Mouse (Mus musculus) gonadal fat pad, adult 2 months (tissue): Measurements from ENCODE around the gene Stat2. TPM values are rescaled to one million over a fixed set of nuclear protein-coding genes. Genes with fewer than 3 reads are reported as not detected.

Source experiments
- DNase-seq: peaks from one replicate; pipeline ENCODE4 v3.0.0-alpha.2; 2012; ENCODE audit warnings: low read depth
- polyA plus RNA-seq: library from polyadenylated mRNA; depleted of rRNA; stranded (reverse); fragments of >200 nt; gene quantifications from 2 replicates; pipeline ENCODE4 v1.2.3, GENCODE M21; 2012; rRNA removed

Gene Stat2
- 29.0 and 31.4 TPM in 2 replicates for polyA plus RNA-seq

DNA sequence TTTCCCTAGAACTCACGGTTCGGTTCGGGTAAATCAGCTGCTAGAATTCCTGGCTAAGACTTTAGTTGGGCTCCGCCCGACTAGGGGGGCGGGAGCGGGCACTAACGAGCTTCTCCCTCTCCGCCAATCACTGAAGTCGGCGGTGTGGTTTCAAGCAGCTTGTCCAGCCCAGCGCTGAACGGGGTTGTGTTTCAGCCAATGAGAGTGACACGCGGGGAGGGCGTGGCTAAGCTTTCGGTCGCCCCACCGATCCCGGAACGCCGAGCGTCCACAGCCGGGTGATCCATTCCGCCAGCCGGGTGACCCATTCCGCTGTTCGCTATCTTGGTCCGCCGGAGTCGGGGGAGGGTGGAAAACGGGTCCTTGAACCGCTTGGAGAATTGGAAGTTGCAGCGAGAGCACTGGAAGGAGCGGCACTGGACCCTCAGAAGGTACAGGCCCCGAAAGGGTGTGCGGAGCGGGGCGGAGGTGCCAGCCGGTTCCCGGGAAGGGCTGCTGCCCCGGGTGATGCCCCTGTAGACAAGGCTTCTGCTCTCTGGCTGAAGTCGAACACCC, at the start of gene Stat2:
Gene Stat2 (plus strand): TSS at position 273 of the 555 bp plus-strand sequence.
- DNase-seq, result peak; percentile 91

DNA sequence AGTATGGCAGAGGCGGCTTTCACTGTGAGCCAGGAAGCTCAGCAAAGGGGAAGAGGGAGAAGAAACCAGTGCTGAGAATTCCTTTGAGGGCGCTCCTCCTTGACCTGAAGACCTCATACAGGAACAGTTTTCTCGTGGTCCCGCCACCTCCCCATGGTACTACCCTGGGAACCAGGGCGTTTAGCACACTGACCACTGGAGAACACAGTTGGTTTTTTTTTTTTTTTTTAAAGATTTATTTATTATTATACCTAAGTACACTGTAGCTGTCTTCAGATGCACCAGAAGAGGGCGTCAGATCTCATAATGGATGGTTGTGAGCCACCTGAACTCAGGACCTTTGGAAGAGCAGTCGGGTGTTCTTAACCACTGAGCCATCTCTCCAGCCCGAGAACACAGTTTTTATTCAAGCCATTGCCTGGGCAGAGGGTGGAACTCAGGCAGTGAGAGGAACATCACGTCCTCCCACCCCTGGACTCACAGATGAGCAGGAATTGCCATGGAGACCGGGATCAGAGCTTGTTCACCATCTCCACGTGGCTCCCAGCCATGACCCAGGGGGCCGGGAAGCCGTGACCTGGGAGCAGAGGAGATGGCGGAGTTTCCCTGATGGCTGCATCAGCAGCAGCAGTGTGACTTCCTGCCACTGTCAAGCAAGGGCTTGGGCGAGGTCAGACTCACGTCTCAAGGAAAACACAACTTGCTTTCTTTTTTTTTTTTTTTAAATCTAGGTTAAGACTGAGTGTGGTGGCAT, 48.6 kb upstream of the Stat2 start:
- DNase-seq, result no peak

DNA sequence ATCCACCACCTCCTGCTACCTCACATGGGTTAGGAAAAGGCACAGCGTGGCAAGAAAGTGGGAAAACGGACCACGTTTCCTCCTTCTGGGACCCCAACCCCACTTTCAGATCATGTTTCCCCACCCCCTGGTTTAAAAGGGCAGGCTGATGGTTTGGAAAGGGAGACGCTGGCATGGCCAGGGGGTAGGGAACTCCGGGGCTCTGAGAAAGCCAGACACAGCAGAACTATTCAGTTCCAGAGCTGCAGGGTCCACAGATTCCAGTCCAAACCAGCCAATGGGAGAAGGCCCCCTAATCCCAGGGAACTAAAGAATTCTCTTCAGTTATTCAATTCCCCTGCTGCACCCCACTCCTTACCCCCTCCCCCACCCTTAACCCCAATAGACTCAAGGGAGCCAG, 45.3 kb upstream of the Stat2 start:
- DNase-seq, result no peak

DNA sequence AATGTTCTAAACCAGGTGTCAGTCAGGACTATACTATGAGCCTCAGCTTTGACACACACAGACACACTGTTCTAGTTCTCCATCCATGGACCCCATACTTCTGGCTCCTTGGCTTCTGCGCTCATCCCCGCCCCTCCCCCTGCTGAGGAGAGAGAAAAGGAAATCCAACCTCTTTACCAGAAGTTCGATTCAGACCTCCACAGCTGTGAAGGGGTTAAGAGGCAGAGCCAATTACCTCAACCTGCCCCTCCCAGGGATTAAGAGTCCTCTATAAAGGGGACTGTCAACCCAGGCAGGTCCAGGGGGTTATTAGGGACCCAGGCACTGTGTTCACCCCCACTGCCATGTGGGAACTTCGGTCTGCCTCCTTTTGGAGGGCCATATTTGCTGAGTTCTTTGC, 44.8 kb upstream of the Stat2 start, which contains the start of gene Mip:
Gene Mip (plus strand): TSS at position 301 of the 400 bp plus-strand sequence.
- DNase-seq, result no peak

DNA sequence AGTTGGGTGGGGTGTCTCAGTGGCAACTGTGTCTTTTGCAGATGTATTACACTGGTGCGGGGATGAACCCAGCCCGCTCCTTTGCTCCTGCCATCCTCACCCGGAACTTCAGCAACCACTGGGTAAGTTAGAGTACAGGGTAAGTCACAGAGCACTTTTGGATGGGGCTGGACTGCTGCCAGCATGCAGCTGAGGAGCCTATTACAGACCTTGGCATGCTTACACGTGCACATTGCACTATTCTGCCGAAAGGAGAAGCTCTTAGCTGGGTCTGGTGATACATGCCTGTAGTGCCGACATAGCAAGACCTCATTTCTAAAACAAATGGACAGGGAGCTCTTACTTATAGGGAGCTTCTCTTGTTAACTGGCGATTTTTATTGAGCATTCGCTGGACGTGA, 42.8 kb upstream of the Stat2 start:
- DNase-seq, result no peak

DNA sequence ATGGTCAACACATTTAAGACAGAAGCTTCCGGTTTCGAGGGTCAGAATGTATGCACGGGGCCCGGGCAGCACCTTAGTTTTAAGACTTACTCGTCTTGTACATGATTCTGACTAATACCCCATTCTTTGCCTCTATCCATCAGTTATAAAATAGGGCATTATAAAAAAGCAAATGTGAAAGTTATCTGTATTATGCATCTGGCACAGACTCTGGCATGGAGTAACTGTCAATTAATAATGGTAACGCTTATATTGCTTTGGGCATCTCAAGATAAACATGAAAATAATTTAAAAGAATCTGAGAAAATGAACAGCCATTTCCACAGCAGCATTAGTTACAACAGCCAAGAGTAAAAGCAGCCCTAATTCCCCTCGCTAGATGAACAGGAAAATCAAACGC, 42.4 kb upstream of the Stat2 start:
- no peak for DNase-seq

DNA sequence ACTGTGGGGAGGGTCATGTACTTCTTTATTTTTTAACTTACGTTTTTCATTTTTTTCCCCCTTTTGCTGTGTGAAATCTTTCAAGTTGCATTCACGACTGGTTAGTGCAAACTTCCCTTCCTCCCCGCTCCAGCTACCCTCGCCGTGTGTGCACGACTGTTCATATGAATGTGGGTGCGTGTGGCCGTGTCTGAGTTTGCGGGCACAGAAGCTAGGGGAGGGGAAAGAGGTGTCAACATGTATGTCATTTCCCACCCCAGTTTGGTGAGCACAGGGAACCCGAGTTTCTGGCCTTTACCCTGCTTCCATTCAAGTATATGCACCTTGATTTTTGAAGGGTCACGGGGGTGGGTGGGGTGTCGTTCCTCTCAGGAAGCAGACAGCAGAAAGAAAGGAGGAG, 39.8 kb upstream of the Stat2 start:
- no peak for DNase-seq

DNA sequence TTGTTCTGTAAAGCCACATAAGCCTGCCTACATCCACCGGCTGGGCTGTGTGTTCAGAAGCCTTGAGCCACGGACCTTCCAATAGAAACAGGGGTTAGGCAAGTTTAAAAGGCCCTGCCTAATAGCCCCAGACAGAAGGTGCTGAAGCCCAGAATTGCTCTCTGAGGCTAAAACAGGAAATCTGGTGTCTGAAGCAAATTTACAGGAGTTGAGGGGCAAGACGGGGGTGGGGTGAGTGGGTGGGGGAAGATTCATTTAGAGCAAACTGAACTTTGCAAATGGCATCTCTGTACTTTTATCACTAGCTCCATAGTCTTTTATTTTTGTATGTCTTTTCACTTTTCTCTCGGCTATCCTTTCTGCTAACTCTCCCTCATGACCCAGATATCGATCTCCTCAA, 39.2 kb upstream of the Stat2 start:
- no peak for DNase-seq

DNA sequence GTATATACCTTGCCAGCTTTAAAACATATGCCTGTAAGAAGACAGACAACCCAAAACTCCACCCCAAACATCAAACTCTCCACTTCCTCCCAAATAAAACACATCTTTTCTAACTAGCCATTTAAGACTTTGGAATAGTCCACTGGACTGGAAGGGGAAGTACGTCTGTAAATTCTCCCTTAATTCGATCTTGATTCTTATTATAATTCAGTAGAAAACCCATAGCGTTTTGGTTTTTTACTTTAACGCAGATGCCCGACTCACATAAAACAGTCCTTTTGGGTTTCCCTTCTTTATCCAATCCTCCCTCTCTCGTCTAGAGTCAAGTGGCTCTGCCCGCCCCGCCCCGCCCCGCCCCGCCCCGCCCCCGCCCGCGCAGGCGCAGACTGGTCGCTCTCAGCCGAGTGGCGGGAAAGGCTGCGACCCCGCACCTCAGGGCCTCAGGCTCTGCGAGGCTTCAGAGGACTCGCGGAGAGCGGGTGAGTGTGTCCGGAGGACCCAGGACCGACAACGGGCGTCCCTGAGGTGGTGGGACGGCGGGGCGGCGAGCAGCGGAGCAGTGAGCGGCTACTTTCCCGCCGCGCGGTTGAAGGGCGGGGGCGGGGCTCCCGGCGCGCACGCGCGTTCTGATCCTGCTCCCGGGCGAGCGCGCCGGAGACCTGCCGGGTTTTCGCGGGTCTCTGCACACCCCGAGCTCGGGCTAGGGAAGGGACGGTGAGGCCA, 38.5 kb upstream of the Stat2 start, which contains the start of gene Timeless:
Gene Timeless (plus strand): TSS at position 369 of the 723 bp plus-strand sequence.
- no peak for DNase-seq

DNA sequence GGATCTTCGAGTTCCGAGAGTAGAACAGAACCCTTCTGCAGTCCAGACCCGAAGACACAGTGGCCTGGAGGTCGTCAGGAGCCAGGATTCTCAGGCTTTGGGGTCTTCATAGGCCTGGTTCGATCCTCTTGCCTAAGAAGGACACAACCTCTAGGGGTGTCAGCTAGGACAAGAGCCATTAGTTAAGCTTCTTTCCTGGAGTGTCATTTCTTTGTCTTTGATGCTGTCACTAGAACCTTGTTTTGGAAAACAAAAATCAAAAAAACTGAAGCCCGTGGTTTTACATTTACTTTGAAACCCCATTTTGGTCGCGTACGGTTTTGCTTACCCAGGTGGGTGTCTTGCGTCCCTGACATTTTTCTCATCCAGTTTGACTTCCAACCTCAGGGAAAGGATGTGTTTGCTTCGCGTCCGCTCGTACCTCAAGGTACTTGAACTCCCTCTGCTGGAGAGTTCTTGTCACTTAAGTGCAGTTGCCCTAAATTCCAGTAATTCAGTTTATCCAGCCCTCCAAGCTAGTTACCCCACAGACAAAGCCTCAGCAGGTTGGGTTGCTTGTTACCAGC, 37.9 kb upstream of the Stat2 start:
- DNase-seq, result no peak

DNA sequence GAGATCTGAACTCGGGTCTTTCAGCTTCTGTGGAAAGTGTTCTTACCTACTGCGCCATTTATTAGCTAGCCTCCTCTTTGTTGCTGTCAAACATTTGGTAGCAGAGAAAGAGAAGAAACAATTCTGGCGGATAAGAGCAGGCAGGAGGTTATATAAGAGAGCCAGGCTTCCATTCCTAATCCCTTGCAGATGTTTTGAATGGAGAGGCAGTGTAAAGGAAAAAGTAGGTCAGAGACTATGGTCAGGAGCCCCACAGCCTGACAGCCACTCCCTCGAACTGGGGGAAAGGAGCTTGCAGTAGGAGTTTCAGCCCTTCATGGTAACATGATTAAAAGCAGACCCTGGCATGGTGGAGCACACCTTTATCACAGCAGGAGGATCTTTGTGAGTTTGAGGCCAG, 34.0 kb upstream of the Stat2 start:
- no peak for DNase-seq

DNA sequence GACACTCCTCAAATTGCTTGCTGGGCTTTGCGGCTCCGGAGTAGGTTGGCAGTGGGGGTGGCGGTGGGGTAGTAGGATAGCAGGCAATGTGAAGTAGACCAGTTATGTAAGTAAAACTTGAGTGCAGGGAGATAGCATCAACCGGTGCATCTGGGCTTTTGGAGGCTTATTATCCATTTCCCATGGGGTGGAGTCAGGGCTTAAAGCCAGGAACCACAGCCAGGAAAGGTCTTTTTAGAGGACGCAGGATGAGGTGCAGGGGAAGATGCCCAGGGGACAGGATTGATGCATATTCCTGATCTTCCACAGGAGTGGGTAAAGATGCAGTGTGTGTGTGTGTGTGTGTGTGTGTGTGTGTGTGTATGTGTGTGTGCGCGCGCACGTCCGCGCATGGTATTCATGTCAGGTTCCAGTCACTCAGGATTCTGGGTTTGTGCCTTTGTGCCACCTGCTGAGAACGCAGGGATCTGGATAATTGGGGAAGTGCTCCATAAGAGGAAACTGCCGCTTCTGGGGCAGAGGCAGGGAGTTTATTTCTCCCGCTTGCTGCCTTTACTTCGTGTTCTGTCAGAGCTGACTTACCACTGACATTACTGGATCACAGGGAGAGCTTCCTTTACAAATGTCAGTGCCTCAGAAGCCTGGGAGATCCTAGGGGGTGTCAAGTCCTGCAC, 32.4 kb upstream of the Stat2 start:
- DNase-seq, result no peak

DNA sequence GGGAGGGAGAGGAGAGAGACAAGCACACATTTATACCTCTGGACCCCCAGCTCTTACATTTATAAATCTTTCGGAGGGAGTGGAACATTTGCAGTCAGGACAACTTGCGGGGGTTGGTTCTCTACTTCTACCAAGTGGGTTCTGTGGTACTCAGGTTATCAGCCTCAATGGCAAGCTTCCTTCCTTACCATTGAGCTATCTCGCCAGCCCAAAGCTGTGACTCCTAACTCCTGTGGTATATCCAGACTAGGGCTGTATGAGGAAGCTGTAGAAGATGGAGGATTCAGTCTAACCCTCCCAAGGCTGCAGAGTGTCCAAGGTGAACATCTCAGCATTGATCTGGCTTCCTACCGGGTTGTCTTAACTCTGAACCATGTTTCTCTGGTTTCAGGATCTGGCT, 31.2 kb upstream of the Stat2 start:
- DNase-seq, result no peak

DNA sequence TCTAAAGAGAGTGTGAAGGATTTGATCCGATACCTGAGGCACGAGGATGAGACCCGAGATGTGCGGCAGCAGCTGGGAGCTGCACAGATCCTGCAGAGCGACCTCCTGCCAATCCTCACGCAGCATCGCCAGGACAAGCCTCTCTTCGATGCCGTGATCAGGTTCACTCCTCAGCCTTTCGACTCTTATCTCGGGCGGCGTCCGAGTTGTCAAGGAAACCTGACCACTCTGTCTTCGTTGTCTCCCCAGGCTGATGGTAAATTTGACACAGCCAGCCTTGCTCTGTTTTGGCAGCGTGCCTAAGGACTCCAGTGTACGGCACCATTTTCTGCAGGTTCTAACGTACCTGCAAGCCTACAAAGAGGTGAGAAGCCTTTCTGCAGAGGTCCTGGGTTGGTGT, 30.2 kb upstream of the Stat2 start:
- no peak for DNase-seq

DNA sequence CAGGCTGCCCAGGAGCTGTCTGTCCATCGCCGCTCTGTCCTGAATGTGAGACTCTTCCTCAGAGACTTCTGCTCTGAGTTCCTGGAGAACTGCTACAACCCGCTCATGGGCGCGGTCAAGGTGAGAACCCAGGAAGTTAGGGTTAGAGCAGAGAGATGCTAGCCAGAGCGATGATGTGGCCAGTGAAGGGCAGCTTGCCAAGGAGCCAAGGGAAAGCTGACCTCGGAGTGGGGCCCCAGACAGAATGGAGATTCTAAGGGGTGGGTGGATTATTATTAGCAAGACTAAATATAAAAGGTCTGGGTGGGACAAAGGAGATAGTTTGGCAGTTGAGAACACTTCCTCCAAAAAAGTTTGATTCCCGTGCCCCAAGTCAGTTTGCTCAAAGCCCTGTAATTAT, 27.1 kb upstream of the Stat2 start:
- no peak for DNase-seq

DNA sequence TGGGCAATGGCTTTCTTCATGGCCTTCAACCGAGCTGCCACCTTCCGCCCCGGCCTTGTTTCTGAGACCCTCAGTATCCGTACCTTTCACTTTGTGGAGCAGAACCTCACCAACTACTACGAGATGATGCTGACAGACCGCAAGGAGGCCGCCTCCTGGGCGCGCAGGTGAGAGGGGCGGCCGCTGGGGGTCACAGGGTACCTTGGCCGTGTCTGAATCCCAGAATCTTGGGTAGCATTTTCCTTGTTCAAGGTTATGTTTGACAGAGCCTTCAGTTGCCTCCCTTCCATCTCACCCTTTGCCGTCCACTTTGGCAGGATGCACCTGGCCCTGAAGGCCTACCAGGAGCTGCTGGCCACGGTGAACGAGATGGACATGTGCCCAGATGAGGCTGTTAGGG, 26.2 kb upstream of the Stat2 start:
- DNase-seq, result no peak

DNA sequence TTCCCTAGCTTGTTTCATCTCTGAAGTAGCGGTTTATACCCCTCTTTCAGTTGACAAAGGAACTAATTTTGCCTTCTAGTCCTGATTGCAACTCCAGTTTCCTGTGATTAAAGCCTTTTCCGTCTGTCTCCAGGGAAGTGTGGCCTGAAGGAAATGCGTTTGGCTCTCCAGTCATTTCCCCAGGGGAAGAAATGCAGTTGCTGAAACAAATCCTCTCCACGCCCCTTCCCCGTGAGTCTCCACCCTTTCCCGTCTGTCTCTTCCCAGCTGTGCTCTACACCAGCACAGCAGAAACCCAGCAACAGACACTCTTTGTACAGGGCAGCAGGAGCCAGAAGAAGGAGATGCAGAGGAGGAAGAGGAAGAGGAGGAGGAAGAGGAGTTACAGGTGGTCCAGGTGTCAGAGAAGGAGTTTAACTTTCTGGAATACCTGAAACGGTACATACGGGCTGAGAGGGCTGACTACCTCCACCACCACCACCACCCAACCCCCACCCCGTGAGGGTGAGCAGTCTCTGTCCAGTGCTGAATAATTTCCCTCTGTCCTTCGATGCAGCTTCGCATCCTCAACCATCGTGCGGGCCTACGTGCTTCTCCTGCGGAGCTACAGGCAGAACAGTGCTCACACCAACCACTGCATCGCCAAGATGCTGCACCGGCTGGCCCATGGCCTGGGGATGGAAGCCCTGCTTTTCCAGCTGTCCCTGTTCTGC, 23.2 kb upstream of the Stat2 start:
- DNase-seq, result no peak

DNA sequence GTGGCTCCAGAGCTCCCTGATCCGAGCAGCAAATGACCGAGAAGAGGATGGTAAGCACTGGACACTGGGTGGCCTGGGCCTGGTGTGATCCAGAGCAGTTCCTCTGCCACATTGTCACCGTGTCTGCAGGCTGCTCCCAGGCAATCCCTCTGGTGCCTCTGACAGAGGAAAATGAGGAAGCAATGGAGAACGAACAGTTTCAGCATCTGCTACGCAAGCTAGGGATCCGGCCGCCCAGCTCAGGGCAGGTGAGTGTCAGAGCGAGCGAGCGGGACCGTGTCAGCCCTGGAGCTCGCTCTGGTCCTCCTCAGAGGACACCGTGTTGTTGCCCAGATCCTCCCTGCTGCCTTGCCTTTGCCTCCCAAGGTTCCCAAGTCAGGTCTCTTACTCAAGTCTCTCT, 19.8 kb upstream of the Stat2 start:
- no peak for DNase-seq

DNA sequence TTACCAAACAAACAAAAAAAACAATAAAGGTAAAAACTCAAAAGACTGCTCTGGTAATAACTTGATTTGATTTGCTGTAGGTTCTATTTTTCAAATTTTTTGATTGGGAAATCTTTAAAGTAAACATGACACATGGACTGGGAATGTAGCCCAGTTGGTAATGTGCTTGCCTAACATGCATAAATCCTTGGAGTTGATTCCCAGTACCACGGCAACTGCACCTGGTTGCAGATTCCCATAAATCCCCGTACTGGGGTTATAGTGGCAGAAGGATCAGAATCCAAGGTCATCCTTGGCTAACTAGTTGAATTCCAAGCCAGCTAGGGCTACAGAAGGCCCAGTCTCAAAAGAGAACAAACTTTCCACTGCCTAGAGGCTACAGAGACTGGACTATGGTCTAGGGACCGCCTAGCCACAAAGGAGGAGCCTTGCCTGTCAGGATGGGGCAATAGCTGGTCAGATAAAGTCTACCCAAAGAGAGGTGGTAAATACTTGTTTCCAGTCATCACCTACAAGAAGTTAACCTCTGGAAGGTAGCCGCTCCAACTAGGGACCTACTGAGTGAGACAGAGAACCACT, 16.6 kb upstream of the Stat2 start, which contains the start of gene Apon:
Gene Apon (plus strand): TSS at position 420 of the 579 bp plus-strand sequence.
- peak; percentile 63 for DNase-seq

DNA sequence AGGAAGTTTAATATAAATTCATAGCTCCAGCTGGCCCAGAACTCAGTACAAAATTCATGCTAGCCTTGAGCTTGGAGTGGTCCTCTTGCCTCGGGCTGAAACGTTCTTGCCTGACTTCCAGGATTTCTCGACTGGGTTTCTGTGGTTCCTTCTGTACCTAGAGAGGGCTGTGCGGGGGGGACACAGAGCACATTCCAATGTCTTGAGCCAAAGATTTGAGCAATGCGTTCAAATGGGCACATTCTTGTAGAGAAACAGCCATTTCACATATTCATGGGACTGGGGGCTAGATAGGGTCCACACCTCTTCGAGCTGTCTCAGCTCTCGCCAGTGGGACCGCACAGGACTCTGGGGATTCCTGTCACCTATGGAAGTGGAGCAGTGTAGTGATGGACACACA, 14.4 kb upstream of the Stat2 start:
- no peak for DNase-seq

DNA sequence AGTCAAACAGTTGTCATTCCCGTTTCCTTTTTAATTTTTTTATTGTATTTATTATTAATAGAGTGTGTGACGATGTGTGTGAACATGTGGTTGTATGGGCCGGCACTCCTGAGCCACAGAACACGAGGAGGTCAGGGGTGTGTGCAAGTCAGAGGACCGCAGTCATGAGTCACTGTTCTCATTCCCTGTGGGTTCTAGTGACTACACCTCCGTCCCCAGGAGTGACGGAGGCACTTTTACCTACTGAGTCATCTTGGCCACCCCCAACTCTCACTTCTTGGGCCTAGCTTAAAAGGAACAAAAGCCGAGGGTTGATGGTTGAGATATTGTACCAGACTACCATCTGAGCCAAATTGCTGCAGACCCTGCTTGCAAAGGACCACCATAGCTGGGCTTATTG, 14.0 kb upstream of the Stat2 start:
- DNase-seq, result no peak
